Mouse (Mus musculus) lung, embryonic 14.5 days (tissue): ENCODE measurements at regions not wholly inside any gene's neighbourhood (a gene's known extent, or its start where the extent isn't known, plus 50 kb on each side); places are given as distances from the start of the nearest gene placed in this dataset.

Experiments
- ATAC-seq: fragments of 200-750 bp; cut with Nextera tagmentation; 2 replicates; pipeline ENCODE4 v1.8.0; 2017; ENCODE audit warnings: mild to moderate bottlenecking, moderate TSS enrichment, moderate library complexity; ENCODE audit not compliant: insufficient read depth
- DNase-seq: peaks from one replicate; pipeline ENCODE4 v3.0.0-alpha.2; 2015
- H3K27ac ChIP-seq: fragments of 300-500 bp; sonication (generic); 2 replicates; pipeline ENCODE4 v1.5.1; 2014; ENCODE audit warnings: low read depth, mild to moderate bottlenecking, moderate library complexity
- H3K27me3 ChIP-seq: fragments of 300-500 bp; sonication (generic); 2 replicates; pipeline ENCODE4 v1.6.1; 2014; ENCODE audit warnings: low read length, control low read depth; ENCODE audit not compliant: insufficient read depth
- H3K36me3 ChIP-seq: fragments of 300-500 bp; sonication (generic); 2 replicates; pipeline ENCODE4 v1.6.1; 2014; ENCODE audit warnings: control low read depth; ENCODE audit not compliant: insufficient read depth
- H3K4me1 ChIP-seq: fragments of 300-500 bp; sonication (generic); 2 replicates; pipeline ENCODE4 v1.6.1; 2014; ENCODE audit warnings: antibody characterized with exemption, control low read depth; ENCODE audit not compliant: insufficient read depth
- H3K4me2 ChIP-seq: fragments of 300-500 bp; sonication (generic); 2 replicates; pipeline ENCODE4 v1.6.1; 2014; ENCODE audit warnings: mild to moderate bottlenecking
- H3K4me3 ChIP-seq: fragments of 300-500 bp; sonication (generic); 2 replicates; pipeline ENCODE4 v1.5.1; 2014; ENCODE audit warnings: low read depth, low read length
- H3K9ac ChIP-seq: fragments of 300-500 bp; sonication (generic); 2 replicates; pipeline ENCODE4 v1.6.1; 2014
- H3K9me3 ChIP-seq: fragments of 300-500 bp; sonication (generic); 2 replicates; pipeline ENCODE4 v1.6.1; 2016; ENCODE audit warnings: low read depth, low read length, control low read depth
- CTCF ChIP-seq: IDR thresholded peaks from 2 replicates; pipeline ENCODE4 v1.5.1; 2016; ENCODE audit warnings: antibody characterized with exemption, low read depth
- WGBS: fragments of 180-500 bp; shearing (Covaris S2); extraction: QIAGEN DNeasy Blood & Tissue Kit; methylation state at CpG from one replicate; pipeline ENCODE4 v1.1.7; 2014; 5-methylcytosine and 5-hydroxymethylcytosine counted together

DNA sequence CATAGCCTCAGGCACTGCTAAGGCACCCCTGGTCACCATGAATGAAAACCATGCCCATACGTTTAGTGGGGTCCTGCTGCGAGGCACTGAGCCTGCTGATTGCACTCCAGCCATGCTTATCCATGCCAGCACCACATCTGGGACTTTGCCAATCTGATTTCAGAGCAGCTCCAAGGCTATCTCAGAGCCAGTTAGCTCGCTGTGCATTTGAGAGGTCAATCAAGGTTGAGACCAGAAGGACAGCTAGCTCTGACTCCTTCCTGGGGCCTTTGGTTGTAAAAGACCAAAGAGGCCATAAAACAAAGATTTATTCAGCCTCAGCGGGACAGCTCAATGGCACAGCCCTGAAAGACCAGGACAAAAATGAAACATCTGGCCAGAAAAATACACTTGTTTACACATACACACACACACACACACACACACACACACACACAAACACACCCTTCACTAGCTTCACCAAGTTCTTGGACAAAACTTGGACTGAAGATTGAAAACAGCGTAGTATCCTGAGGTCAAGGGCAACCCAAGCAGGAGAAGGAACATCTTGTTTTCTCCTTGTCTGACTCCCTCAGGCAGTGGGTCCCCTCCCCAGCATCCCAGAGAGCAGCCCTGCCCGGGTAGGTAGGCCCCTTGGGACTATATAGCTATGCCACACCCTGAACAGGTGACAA lies 201.5 kb upstream of the Dio3 start:
- 0 out of 2 replicates have a peak, but pooled peaks have one; percentile 22 for ATAC-seq

DNA sequence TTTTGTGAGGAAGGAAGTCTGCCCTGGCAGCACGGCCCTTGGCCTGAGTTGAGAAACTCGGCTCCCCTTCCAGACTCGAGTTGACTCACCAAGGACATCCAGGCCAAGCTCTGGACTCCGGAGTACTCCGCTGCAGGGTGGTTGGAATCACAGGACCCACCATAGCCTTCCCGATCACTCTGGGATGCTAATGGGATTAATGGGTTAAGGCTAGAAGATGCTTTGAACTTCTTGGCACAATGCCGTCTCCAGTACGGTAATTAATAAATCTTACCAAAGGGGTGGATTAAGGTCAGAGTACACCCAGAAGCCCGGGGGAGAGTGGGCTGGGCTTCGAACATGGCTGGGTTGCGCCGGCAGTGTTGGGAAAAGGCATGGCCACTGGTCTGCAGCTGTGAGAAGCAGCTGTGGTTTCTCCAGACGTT lies 200.8 kb upstream of the Dio3 start:
- peak; percentile 73 for ATAC-seq
- H3K4me1 ChIP-seq, result 0 out of 2 replicates have a peak, but pooled peaks cover 3% of the 10 kb centered on the region
- H3K27me3 ChIP-seq, result no peaks in the 10 kb centered on the region
- H3K9me3 ChIP-seq, result no peaks in the 10 kb centered on the region
- H3K4me2 ChIP-seq, result no peak overlapping the region
- no peaks in the 10 kb centered on the region for H3K36me3 ChIP-seq
- H3K4me3 ChIP-seq, result no peak overlapping the region
- no peak overlapping the region for H3K9ac ChIP-seq
- 43% methylated on average over 13 of the region's 13 CpGs for WGBS
- no peak for TF ChIP-seq CTCF
- H3K27ac ChIP-seq, result no peak overlapping the region
- peak; percentile 63 for DNase-seq

More for the DNA sequence above, 201.5 kb upstream of the Dio3 start:
- Histone ChIP-seq H3K4me2 (no peak overlapping the region), H3K27ac (no peak overlapping the region), H3K9me3 (no peaks in the 10 kb centered on the region), H3K9ac (no peak overlapping the region), H3K27me3 (no peaks in the 10 kb centered on the region), H3K4me3 (no peak overlapping the region), H3K4me1 (0 out of 2 replicates have a peak, but pooled peaks cover 3% of the 10 kb centered on the region), H3K36me3 (no peaks in the 10 kb centered on the region)
- no peak for DNase-seq
- TF ChIP-seq CTCF, result no peak
- WGBS, result 60% methylated on average over 6 of the region's 6 CpGs

DNA sequence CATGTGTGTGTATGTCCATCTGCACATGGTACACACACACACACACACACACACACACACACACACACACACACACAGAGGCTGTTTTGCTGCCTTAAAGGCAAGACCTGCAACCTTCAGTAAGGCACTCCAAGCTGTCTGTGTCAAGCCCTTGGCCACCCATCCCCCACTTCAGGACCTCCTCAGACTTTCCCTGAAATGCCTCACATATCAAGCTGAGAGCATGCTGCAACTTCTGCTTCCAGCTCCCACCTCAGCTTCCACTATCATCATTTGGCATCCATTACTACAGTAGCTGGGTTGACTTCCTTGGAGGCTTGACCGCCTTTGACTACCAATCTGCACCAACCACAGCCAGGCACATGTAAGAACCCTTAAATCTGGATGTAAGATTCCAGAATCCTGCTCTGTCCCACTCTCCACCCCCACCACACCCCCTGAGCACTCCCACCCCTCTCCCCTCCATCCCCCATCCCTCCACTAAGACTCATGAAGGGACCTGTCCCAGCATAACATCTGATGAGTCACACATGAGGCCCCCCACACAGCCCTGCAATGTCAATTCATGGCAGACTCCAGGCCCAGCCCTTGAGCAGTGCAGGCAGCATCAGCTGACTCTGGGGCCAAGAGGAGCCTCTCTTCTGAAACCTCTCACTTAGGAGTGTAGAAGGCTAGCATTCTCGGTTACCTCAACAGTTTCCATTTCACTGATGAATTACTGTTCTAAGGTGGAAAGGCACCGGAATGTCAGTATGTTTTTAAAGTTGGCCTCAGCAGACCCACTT lies 196.8 kb upstream of the Dio3 start:
- H3K4me1 ChIP-seq, result 0 out of 2 replicates have a peak, but pooled peaks cover 3% of the 10 kb centered on the region
- H3K4me2 ChIP-seq, result no peak overlapping the region
- H3K9me3 ChIP-seq, result no peaks in the 10 kb centered on the region
- 92% methylated on average over 3 of the region's 3 CpGs for WGBS
- no peak for TF ChIP-seq CTCF
- no peak overlapping the region for H3K9ac ChIP-seq
- H3K27ac ChIP-seq, result no peak overlapping the region
- H3K4me3 ChIP-seq, result no peak overlapping the region
- no peaks in the 10 kb centered on the region for H3K36me3 ChIP-seq
- ATAC-seq (no peak), DNase-seq (no peak)
- H3K27me3 ChIP-seq, result no peaks in the 10 kb centered on the region

DNA sequence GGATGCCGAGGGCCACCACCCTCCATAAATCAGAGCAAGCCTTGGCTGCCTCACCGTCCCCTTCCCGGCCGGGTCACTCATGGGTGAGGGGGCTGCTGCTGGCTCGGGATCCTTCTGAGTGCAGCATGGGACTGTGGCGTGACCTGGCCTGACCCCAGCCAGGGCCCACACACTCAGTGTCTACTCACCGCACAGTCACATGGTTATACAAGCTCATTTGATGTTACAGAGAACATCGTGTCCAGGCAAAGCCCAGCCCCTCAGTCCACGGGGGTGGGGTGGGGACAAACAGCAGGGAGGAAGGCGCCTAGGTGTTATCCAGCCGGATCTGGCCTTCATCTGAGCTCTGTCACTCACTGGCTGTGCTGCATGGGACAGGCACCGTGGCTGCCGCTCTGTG lies 195.9 kb upstream of the Dio3 start:
- H3K4me2 ChIP-seq, result no peak overlapping the region
- H3K4me1 ChIP-seq, result 0 out of 2 replicates have a peak, but pooled peaks cover 3% of the 10 kb centered on the region
- no peak overlapping the region for H3K9ac ChIP-seq
- no peaks in the 10 kb centered on the region for H3K9me3 ChIP-seq
- H3K36me3 ChIP-seq, result no peaks in the 10 kb centered on the region
- H3K27ac ChIP-seq, result no peak overlapping the region
- WGBS, result 28% methylated on average over 13 of the region's 13 CpGs
- no peak for ATAC-seq
- DNase-seq, result no peak
- H3K4me3 ChIP-seq, result no peak overlapping the region
- no peaks in the 10 kb centered on the region for H3K27me3 ChIP-seq
- TF ChIP-seq CTCF, result no peak

DNA sequence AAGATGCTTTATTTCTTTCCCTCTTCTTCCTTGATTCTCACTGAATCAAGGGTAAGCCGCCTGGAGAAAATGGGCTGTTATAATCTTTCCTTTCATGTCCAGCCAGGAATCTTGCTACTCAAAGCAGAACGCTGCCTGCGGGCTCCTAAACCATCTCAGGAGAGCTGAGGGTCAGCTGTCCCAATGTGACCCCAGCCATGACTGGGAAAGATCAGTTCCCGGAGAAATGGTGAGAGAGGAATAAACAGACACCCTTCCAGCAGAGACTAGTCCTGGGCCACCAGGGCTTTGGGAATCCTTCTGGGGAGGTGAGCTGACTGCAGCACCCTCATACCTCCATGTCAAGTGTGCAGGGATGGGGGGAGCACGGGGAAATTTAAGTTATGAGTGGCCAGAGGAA lies 195.4 kb upstream of the Dio3 start:
- Histone ChIP-seq H3K4me3 (no peak overlapping the region), H3K9me3 (no peaks in the 10 kb centered on the region), H3K27ac (no peak overlapping the region), H3K4me1 (no peaks in the 10 kb centered on the region), H3K36me3 (no peaks in the 10 kb centered on the region), H3K9ac (no peak overlapping the region), H3K4me2 (no peak overlapping the region), H3K27me3 (no peaks in the 10 kb centered on the region)
- WGBS, result 44% methylated on average over 5 of the region's 5 CpGs
- ATAC-seq, result no peak
- no peak for TF ChIP-seq CTCF
- no peak for DNase-seq

DNA sequence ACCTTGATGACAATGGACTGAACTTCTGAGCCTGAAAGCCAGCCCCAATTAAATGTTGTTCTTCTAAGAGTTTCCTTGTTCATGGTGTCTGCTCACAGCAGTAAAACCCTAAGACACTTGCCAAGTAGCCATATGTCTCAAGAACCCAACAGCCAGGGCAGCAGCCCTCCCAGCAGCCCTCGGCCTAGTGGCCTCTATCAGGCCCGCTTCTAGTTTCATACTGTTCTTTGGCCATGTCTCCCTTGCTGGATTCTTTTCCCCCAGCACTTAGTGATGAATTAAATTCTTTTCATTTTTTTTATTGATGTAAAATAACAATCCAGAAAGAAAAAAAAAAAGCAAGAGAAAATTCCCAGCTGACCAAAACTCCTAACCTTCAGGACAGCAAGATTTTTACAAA lies 191.9 kb upstream of the Dio3 start:
- DNase-seq (no peak), ATAC-seq (no peak)
- TF ChIP-seq CTCF, result no peak

DNA sequence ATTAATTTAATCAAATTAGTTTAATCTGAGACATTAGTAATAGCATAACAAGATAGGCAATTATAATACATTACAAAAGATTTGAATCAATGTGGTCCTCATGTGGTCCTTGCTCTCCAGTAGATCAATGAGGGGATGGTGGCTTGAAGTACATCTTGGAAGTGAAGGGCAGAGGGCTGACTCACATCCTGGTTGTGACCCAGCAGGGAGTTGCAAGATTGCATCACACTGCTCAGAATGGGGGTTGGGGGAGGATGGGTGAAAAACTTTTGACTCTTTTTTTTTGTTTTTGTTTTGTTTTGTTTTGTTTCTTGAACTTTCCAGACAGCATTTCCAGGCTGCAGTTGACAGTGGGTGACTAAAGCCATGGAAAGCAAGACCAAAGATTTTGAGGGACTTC lies 191.1 kb upstream of the Dio3 start:
- Histone ChIP-seq H3K27me3 (no peaks in the 10 kb centered on the region), H3K36me3 (no peaks in the 10 kb centered on the region), H3K27ac (no peak overlapping the region), H3K4me1 (no peaks in the 10 kb centered on the region), H3K4me2 (no peak overlapping the region), H3K9ac (no peak overlapping the region), H3K9me3 (no peaks in the 10 kb centered on the region), H3K4me3 (no peak overlapping the region)
- TF ChIP-seq CTCF, result no peak
- DNase-seq (no peak), ATAC-seq (no peak)

More for the DNA sequence above, 191.9 kb upstream of the Dio3 start:
- H3K4me3 ChIP-seq, result no peak overlapping the region
- H3K36me3 ChIP-seq, result no peaks in the 10 kb centered on the region
- no peak overlapping the region for H3K9ac ChIP-seq
- H3K4me1 ChIP-seq, result no peaks in the 10 kb centered on the region
- no peak overlapping the region for H3K27ac ChIP-seq
- H3K27me3 ChIP-seq, result no peaks in the 10 kb centered on the region
- H3K4me2 ChIP-seq, result no peak overlapping the region
- no peaks in the 10 kb centered on the region for H3K9me3 ChIP-seq
- WGBS, result 57% methylated on average over 2 of the region's 2 CpGs
